Mouse (Mus musculus): ENCODE results near the gene Adamts14. TPM values are rescaled to one million over a fixed set of nuclear protein-coding genes. Genes with fewer than 3 reads are reported as not detected.

Gene Adamts14
- 0.09 and 0.16 TPM in 2 replicates for polyA plus RNA-seq (2021; fragmentation: Nextera tagmentation)
- long read RNA-seq, experiment 1, result 0 reads
- long read RNA-seq, experiment 2, partial matches to known transcripts, result 1 of 1 reads
- long read RNA-seq, experiment 2, other reads (novel, unspliced or antisense), result 0 of 1 reads

GRCm38 (mm10) chr10:61273081-61273843 lies at the start of gene Adamts14:
Gene Adamts14 (minus strand): TSS chr10:61273438.

GRCm38 (mm10) chr10:61297477-61297876 lies 24.2 kb upstream of the Adamts14 start, which contains the start of gene Prf1:
Gene Prf1 (plus strand): TSS chr10:61297833.

DNA sequence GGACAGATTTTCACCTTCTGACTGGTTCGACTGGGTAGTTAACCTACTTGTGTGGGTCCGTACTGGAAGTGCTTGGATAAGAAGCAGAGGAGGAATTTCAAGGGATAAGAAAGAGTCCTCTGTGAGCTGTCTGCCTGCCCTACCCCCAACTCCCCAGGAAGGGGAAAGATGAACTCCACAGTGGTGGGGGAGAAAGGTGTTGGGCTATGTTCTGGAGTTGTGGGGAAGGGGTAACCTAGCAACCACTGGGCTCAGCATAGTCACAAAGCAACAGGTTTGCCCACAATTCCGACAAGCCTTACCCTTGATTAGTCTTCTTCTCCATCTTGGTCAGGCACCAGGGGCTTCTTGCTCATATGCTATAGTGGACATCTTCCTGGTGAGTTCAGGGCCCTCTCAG lies 101.6 kb downstream of the Adamts14 start, which contains the start of gene Tbata:
Gene Tbata (plus strand): TSS at position 301 of the 400 bp plus-strand sequence.

DNA sequence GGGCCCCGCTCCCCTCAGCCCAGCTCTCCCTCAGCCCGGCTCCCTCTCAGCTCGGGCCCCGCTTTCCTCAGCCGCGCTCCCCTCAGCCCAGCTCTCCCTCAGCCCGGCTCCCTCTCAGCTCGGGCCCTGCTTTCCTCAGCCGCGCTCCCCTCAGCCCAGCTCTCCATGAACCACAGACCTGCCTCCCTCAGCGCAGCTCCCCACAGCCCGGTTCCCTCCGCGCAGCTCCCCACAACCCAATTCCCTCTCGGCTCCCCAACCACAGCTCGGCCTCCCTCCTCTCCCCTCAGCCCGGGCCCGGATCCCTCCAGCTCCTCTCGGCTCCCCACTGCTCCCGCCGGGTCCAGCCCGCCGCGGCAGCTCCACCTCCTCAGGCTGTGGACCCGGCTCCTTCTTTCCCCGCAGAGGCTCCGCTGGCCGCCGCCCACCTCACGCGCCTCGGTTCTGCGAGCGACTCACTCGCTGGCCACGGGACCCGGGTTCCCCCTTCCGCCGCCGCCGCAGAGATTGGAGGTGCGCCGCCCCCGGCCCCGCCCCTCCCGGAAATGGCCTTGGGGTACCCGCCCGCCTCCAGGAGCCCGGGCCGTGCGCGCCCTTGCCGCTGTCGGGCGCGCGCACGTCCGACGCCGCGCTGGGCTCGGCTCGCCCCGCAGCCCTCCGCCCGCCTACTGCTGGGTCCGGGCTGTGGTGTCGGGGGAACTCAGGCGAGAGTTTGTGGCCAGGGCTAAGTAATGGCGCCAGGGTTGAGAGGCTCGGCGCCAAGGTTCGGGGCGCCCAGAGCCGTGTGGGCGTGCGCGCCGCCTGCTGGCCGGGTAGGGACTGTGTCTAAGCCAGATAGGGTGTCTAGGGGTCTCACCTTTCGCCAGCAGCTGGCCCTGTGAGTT lies 125.8 kb downstream of the Adamts14 start, which contains the start of gene Sgpl1:
Gene Sgpl1 (minus strand): TSS at position 547 of the 884 bp plus-strand sequence.

Other genes with a start within 250 kb of the Adamts14 start
- gene Pcbd1, start 184.1 kb downstream of the Adamts14 start, polyA plus RNA-seq (2021; fragmentation: Nextera tagmentation), result 26.7 and 31.2 TPM in 2 replicates
- 11.2 and 13.3 TPM in 2 replicates for gene Sgpl1, start 125.7 kb downstream of the Adamts14 start, polyA plus RNA-seq (2021; fragmentation: Nextera tagmentation)
- 7.7 and 8.8 TPM in 2 replicates for gene Tbata, start 101.5 kb downstream of the Adamts14 start, polyA plus RNA-seq (2021; fragmentation: Nextera tagmentation)
- not detected in 2 replicates for gene Prf1, start 24.4 kb upstream of the Adamts14 start, polyA plus RNA-seq (2021; fragmentation: Nextera tagmentation)
- gene Pald1, start 110.1 kb upstream of the Adamts14 start, polyA plus RNA-seq (2021; fragmentation: Nextera tagmentation), result 3.0 and 3.5 TPM in 2 replicates
- gene Nodal, start 144.5 kb upstream of the Adamts14 start, polyA plus RNA-seq (2021; fragmentation: Nextera tagmentation), result 0.25 and 0.26 TPM in 2 replicates
- 8.5 and 11.7 TPM in 2 replicates for gene Eif4ebp2, start 179.2 kb upstream of the Adamts14 start, polyA plus RNA-seq (2021; fragmentation: Nextera tagmentation)
- gene Lrrc20, start 202.4 kb upstream of the Adamts14 start, polyA plus RNA-seq (2021; fragmentation: Nextera tagmentation), result 7.7 and 7.8 TPM in 2 replicates

Data from layer of hippocampus, adult 6 months (tissue).